Mouse (Mus musculus) kidney, embryonic 16.5 days (tissue): ENCODE measurements around the gene Dus3l. TPM values are rescaled to one million over a fixed set of nuclear protein-coding genes. Genes with fewer than 3 reads are reported as not detected.

Source experiments
- ATAC-seq: fragments of 200-750 bp; cut with Nextera tagmentation; 2 replicates; pipeline ENCODE4 v1.8.0; 2017; ENCODE audit warnings: moderate TSS enrichment; ENCODE audit not compliant: low FRiP score, low TSS enrichment
- H3K27ac ChIP-seq: fragments of 300-500 bp; sonication (generic); 2 replicates; pipeline ENCODE4 v1.5.1; 2014; ENCODE audit warnings: low read length
- H3K27me3 ChIP-seq: fragments of 300-500 bp; sonication (generic); 2 replicates; pipeline ENCODE4 v1.6.1; 2014; ENCODE audit warnings: low read length, control low read depth, mixed read lengths; ENCODE audit not compliant: insufficient read depth
- H3K36me3 ChIP-seq: fragments of 300-500 bp; sonication (generic); 2 replicates; pipeline ENCODE4 v1.6.1; 2014; ENCODE audit warnings: low read length, control low read depth, mixed read lengths; ENCODE audit not compliant: insufficient read depth
- H3K4me1 ChIP-seq: fragments of 300-500 bp; sonication (generic); 2 replicates; pipeline ENCODE4 v1.6.1; 2014; ENCODE audit warnings: low read length, control low read depth, mixed read lengths; ENCODE audit not compliant: insufficient read depth
- H3K4me2 ChIP-seq: fragments of 300-500 bp; sonication (generic); replicated peaks from 2 replicates; pipeline ENCODE4 v1.6.1; 2014; ENCODE audit warnings: low read depth, low read length
- H3K4me3 ChIP-seq: fragments of 300-500 bp; sonication (generic); 2 replicates; pipeline ENCODE4 v1.5.1; 2014; ENCODE audit warnings: mild to moderate bottlenecking, low read length
- H3K9ac ChIP-seq: fragments of 300-500 bp; sonication (generic); replicated peaks from 2 replicates; pipeline ENCODE4 v1.6.1; 2014; ENCODE audit warnings: low read length
- H3K9me3 ChIP-seq: fragments of 300-500 bp; sonication (generic); 2 replicates; pipeline ENCODE4 v1.6.1; 2016; ENCODE audit warnings: low read length, control low read depth
- WGBS: fragments of 180-500 bp; shearing (Covaris S2); extraction: QIAGEN DNeasy Blood & Tissue Kit; methylation state at CpG from one replicate; pipeline ENCODE4 v1.1.7; 2014; 5-methylcytosine and 5-hydroxymethylcytosine counted together
- polyA plus RNA-seq: library from polyadenylated mRNA; unstranded; fragments of >200 nt; fragmentation: Nextera tagmentation; extraction: Ambion mirVana; gene quantifications from 2 replicates; pipeline ENCODE4 v1.2.1, GENCODE M21; 2015

The Dus3l gene
- polyA plus RNA-seq, 1 experiment from 2014 or later: 59.7 TPM

GRCm38 (mm10) chr17:56753452-56753851, 11.1 kb upstream of the Dus3l start:
- Histone ChIP-seq H3K36me3 (no peaks in the 10 kb centered on the region), H3K9me3 (no peaks in the 10 kb centered on the region), H3K4me1 (peaks cover 20% of the 10 kb centered on the region), H3K27ac (no peak overlapping the region), H3K4me2 (no peak overlapping the region), H3K9ac (no peak overlapping the region), H3K27me3 (peaks cover 59% of the 10 kb centered on the region), H3K4me3 (no peak overlapping the region)
- WGBS: 21% methylated on average over 15 of the region's 15 CpGs
- ATAC-seq: no peak

DNA sequence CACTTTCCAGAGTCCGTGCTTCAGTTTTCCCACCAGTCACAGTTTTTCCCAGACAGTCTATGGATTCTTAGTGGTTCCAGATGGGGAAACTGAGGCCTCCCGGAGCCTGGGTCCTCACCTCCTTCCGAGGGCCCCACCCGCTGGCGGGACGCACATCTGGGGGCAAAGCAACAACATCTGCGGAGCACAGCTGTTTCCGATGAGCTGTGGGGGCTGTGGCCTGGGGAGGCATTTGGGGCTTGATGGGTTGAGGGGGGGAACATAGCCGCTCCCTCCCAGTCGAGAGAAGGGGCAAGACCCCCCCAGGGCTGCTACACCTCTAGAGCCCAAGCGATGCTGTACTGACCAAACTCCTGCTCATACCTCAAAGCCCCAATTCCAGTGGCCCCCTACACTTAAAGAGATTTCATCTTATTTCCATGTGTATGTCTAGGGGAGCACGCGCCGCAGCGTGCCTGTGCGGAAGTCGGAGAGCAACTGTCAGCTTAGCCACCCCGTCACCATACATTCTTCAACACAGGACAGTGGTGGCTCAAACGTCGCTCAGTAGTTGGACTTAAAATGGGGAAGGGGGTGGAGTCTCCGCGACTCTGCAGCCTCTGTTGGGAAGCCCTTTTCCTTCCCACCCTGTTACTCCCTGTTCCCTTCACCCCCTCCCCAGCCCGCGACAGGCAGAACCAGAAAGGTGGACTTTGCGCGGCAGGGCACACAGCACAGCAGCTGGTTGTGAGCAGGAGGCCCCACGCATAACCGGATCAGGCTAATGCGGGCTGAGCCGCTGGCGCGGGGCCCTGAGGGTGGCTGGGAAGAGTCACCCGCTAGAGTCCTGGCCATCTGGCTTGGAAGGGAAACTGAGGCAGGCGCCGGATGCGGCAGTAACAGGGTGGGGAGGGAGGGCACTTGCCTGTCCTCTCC, 10.0 kb upstream of the Dus3l start:
- no peak for ATAC-seq
- Histone ChIP-seq H3K27ac (no peak overlapping the region), H3K9ac (no peak overlapping the region), H3K4me3 (0 out of 2 replicates have a peak overlapping the region, but pooled peaks have one; percentile 3), H3K27me3 (peaks cover 59% of the 10 kb centered on the region), H3K4me2 (peak overlapping the region; percentile 32; the same call in 1 of the 2 replicates), H3K9me3 (no peaks in the 10 kb centered on the region), H3K36me3 (no peaks in the 10 kb centered on the region), H3K4me1 (peaks cover 20% of the 10 kb centered on the region)
- 13% methylated on average over 36 of the region's 36 CpGs for WGBS

DNA sequence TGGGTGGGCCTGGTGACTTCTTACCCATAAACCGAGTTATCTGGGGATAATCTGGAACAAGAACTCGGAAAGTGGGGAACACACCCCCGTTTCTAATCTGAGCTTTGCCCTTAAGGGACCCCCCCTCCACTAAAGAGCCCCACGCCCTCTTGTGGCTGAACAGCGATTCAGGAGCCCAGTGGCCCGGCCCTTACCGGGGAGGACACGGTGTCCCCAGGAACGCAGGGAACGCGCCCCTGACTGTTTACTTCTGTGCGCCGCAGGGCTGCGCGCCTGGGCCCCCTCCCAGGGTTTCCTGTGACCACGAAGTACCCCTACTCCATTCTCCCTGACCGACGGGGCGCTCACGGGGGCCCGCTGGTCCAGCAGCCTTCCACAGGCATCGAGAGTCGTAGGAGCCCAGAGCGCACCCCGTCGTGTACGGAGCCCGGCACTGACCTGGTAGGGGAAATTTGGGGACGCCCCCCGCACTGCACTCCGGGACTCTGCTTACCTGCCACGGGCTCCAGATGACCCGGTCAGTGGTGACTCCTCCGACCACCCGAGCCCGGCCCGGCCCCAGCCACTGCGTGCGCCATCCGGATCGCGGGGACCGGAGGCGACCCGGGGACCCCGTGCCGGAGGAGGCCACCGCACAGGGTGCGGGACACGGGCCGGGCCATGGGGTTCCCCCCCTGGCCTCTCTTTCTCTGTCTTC, 7.7 kb upstream of the Dus3l start:
- no peak overlapping the region for H3K27ac ChIP-seq
- peak overlapping the region; percentile 59 for H3K4me3 ChIP-seq
- H3K9me3 ChIP-seq: no peaks in the 10 kb centered on the region
- H3K36me3 ChIP-seq: no peaks in the 10 kb centered on the region
- H3K4me1 ChIP-seq: peaks cover 24% of the 10 kb centered on the region
- peak overlapping the region; percentile 71 for H3K9ac ChIP-seq
- H3K4me2 ChIP-seq: peak overlapping the region; percentile 100
- 1% methylated on average over 51 of the region's 51 CpGs for WGBS
- peak; percentile 32 for ATAC-seq
- peaks cover 53% of the 10 kb centered on the region for H3K27me3 ChIP-seq

DNA sequence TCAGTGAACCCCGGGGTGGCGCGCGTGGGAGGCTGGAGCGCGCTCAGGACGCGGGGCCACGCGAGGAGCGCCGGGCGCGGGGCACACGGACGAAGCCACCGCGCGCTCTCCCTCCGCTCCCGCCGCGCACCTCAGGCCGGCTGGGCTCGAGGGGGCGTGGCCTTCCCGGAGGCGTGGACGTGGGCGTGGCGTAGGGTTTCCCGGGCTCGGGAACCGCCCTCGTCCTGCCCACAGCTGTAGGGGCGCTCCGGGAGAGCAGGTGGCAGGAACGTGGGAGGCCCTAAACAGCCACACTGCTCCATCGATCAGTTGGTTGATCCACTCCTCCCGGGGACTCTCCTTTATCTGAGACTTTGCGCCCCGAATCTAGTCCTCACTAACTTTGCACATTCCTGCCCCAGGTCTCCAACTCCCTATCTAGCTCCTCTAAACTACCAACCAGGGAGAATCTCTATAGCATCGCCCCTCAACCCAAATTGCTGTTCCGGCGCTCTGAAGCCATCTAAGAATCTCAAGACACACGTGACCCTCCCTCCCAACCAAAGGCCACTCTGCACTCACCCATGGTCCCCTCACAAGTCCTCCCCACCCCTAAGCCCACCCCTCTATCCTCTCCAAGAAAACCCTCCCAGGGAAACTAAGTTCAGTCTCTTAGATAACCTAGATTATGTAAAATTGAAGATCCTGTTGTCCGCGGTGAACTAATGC, 7.0 kb upstream of the Dus3l start, which contains the start of gene Nrtn:
Gene Nrtn (minus strand): TSS at position 115 of the 708 bp plus-strand sequence.
- Histone ChIP-seq H3K4me3 (peak within 1 kb of the TSS; percentile 59), H3K4me1 (peaks cover 29% of the 10 kb centered on the region), H3K27me3 (peaks cover 46% of the 10 kb centered on the region), H3K36me3 (no peaks in the 10 kb centered on the region), H3K9me3 (no peaks in the 10 kb centered on the region), H3K27ac (peak within 1 kb of the TSS; percentile 1; the same call in 1 of the 2 replicates), H3K9ac (peak within 1 kb of the TSS; percentile 71), H3K4me2 (peak within 1 kb of the TSS; percentile 100)
- WGBS: under 1% methylated on average over 46 of the region's 48 CpGs
- peak; percentile 67 for ATAC-seq

- H3K27me3 ChIP-seq: peaks cover 41% of the 10 kb centered on the region
- 4% methylated on average over 12 of the region's 12 CpGs for WGBS
- peaks cover 34% of the 10 kb centered on the region for H3K4me1 ChIP-seq
- H3K9me3 ChIP-seq: no peaks in the 10 kb centered on the region
- H3K4me2 ChIP-seq: peak overlapping the region; percentile 100
- peak overlapping the region; percentile 59; the same call in 1 of the 2 replicates for H3K4me3 ChIP-seq
- no peak for ATAC-seq
- peak overlapping the region; percentile 1; the same call in 1 of the 2 replicates for H3K27ac ChIP-seq
- H3K9ac ChIP-seq: 0 out of 2 replicates have a peak overlapping the region, but pooled peaks have one; percentile 2
- no peaks in the 10 kb centered on the region for H3K36me3 ChIP-seq
Measured at GRCm38 (mm10) chr17:56758132-56758531, 6.4 kb upstream of the Dus3l start.

DNA sequence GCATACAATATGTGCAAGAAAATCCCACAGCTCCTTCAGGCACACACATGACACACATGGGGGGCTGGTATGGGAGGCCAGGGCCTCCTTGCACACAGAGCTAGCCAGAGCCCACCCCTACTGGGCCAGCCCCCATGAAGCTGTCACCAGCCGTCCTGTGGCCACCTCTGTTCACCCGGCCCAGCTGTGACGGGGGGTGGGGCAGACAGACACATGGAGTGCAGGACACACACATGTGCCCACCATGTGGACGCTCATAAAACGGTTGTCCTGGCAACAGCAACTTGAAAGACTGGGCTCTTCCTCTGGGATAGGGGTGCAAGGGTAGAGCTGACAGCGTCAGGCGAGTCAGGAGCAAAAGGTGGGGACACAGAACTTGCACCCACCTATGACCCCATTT, 5.3 kb upstream of the Dus3l start:
- Histone ChIP-seq H3K4me2 (no peak overlapping the region), H3K9me3 (no peaks in the 10 kb centered on the region), H3K4me1 (peaks cover 38% of the 10 kb centered on the region), H3K27ac (no peak overlapping the region), H3K36me3 (no peaks in the 10 kb centered on the region), H3K27me3 (peaks cover 30% of the 10 kb centered on the region), H3K9ac (no peak overlapping the region), H3K4me3 (no peak overlapping the region)
- 27% methylated on average over 7 of the region's 7 CpGs for WGBS
- ATAC-seq: no peak

GRCm38 (mm10) chr17:56761077-56761476, 3.5 kb upstream of the Dus3l start:
- ATAC-seq: no peak
- Histone ChIP-seq H3K4me3 (no peak overlapping the region), H3K4me1 (peaks cover 41% of the 10 kb centered on the region), H3K9me3 (no peaks in the 10 kb centered on the region), H3K27me3 (peaks cover 12% of the 10 kb centered on the region), H3K4me2 (no peak overlapping the region), H3K27ac (no peak overlapping the region), H3K36me3 (no peaks in the 10 kb centered on the region), H3K9ac (no peak overlapping the region)
- WGBS: 65% methylated on average over 3 of the region's 3 CpGs

GRCm38 (mm10) chr17:56761991-56762410, 2.6 kb upstream of the Dus3l start:
- Histone ChIP-seq H3K9me3 (no peaks in the 10 kb centered on the region), H3K4me1 (peaks cover 35% of the 10 kb centered on the region), H3K4me2 (peak overlapping the region; percentile 73), H3K9ac (peak overlapping the region; percentile 70), H3K27me3 (peaks cover 2% of the 10 kb centered on the region; the same call in 1 of the 2 replicates), H3K4me3 (peak overlapping the region; percentile 53), H3K27ac (peak overlapping the region; percentile 85), H3K36me3 (0 out of 2 replicates have a peak, but pooled peaks cover 3% of the 10 kb centered on the region)
- WGBS: 0% methylated on average over 26 of the region's 28 CpGs
- ATAC-seq: peak; percentile 19; the same call in 1 of the 2 replicates
